Mouse (Mus musculus) thymus, adult 2 months (tissue): ENCODE measurements around the gene Csgalnact2.

Experiments used
- CTCF ChIP-seq: fragments of 200-500 bp; IDR thresholded peaks from 2 replicates; pipeline ENCODE4 v1.5.1; 2012; ENCODE audit warnings: mild to moderate bottlenecking, control low read depth, low read length, moderate library complexity, borderline replicate concordance; ENCODE audit not compliant: control insufficient read depth, poor library complexity, insufficient read depth; ENCODE audit errors: extremely low read depth
- POLR2A ChIP-seq: fragments of 200-500 bp; IDR thresholded peaks from 2 replicates; pipeline ENCODE4 v1.6.1; 2012; ENCODE audit warnings: mild to moderate bottlenecking, low read length, control low read depth, moderate library complexity; ENCODE audit not compliant: control insufficient read depth, poor library complexity, insufficient read depth; ENCODE audit errors: extremely low read depth

- TF ChIP-seq CTCF: no peak
- TF ChIP-seq POLR2A: no peak
Measured at GRCm38 (mm10) chr6:118061266-118061665, 77.7 kb downstream of the Csgalnact2 start.
